Mouse (Mus musculus): ENCODE measurements around the gene Slc22a15.

GRCm38 (mm10) chr3:101895376-101895910 lies 28.8 kb downstream of the Slc22a15 start:
- TF ChIP-seq CTCF (IDR thresholded peaks at IDR 0.05; ENCODE audit: insufficient read depth, low read length) (no peak), POLR2A (IDR thresholded peaks at IDR 0.05; ENCODE audit: borderline replicate concordance, extremely low read depth, low read depth, low read length) (no peak)
